Mouse (Mus musculus) lung, adult 18-20 months (tissue): ENCODE data around the gene Otub1.

Source experiments
- DNase-seq, 2 experiments: peaks; one replicate each; pipeline ENCODE4 v3.0.0; 2022; ENCODE audit warnings: mixed read lengths in 2 of 2

Otub1 gene

DNA sequence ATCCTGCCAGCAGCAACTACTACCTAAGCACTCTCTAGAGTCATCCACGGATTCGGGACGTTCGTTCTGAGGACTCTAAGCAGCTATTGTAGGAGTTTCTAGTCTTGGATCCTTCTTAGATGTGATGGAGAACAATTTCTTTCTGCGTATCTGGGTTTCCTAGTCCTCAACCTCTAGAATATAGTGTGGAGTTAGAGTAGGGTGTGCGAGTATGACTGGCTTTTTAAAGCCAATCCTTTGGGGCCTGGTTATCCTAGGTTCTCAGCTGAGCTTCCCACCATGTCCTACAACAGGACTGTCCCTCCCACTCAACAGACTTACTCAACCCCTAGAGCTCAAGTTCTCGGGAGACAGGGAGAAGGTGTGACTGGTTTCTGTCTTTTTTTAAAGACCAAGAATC, 790 bp downstream of the Otub1 start:
- no peak for DNase-seq

DNA sequence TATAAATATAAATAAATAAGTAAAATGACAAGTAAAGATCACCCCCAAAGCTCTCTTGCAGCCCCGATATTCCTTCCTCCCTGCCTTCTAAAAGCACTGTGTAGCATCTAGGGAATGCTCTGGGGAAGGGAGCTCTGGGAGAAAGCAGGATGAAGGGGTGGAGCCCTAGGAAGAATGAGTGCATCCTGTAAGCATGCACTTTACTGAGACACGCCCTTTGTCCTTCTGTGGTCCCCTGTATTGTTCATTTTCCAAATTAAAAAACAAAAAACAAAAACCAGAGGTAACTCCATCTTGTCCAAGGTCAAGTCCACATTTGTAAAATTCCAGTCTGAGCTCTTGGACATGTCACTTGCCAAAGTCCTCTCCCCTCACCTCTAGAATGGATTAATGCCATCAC, 1.2 kb downstream of the Otub1 start:
- no peak for DNase-seq

- no peak for DNase-seq
Measured at GRCm38 (mm10) chr19:7200427-7200826, 5.7 kb downstream of the Otub1 start.

GRCm38 (mm10) chr19:7199089-7199488, 7.0 kb downstream of the Otub1 start:
- DNase-seq: no peak

DNA sequence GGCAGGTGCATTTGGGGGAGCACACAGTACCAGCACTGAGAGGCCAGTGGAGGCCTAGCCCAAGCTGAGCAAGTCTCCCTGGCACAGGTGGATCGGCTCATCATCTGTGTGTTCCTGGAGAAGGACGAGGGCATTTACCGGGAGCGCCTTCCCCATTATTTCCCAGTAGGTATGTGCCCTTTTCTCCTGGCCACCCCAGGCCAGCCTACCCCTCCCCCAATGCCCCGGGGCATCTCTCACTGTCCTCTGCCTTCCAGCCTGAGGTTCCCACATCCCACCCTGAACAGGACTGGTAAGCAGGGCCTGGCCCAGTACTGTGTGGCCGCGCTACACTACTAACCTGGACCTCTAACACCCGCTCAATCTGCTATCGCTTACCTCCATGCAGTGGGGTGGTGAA, 8.7 kb downstream of the Otub1 start:
- DNase-seq: no peak

DNA sequence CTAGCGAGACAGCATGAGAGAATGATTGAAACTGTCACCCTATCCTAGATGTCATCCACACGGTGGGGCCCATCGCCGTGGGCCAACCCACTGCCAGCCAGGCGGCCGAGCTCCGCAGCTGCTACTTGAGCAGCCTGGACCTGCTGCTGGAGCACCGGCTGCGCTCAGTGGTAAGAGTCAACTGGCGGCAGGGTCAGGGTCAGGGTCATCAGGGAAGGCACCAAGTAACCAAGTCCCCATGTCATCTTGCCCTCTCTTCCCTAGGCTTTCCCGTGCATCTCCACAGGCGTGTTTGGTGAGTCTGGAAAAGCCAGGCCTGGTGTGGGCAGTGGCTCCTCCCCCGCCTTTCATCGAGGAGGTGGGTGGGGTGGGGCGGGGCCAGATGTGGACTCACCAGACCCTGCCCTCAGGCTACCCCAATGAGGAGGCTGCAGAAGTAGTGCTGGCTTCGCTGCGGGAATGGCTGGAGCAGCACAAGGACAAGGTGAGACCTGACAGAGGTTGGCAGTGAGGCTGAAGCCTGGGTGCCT, 9.3 kb downstream of the Otub1 start:
- peak; percentile 23 to 31 for DNase-seq

GRCm38 (mm10) chr19:7195900-7196728, 10.0 kb downstream of the Otub1 start:
- DNase-seq: peak; percentile 43 to 47

- no peak for DNase-seq
Measured at GRCm38 (mm10) chr19:7192561-7192967, 13.6 kb downstream of the Otub1 start.

GRCm38 (mm10) chr19:7191639-7192038, 14.5 kb downstream of the Otub1 start:
- no peak for DNase-seq

DNA sequence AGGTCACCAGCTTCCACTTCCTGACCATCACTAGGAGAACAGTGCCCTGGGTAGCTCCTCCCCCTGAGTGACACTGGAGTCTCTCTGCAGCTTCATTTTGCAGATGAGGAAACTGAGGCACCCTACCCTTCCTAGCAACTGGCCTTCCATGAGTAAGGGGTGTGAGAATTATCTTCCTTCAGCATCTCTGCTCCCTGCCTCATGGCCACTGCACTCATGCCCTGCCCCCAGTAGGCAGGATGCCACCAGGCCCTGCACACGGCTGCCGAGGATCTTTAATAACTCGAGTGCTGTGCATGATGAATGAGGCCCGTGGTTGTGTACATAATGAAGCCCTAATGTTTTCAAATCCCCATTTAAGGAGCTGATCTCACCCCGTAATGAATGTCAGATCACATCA, 15.1 kb downstream of the Otub1 start:
- DNase-seq: no peak

DNA sequence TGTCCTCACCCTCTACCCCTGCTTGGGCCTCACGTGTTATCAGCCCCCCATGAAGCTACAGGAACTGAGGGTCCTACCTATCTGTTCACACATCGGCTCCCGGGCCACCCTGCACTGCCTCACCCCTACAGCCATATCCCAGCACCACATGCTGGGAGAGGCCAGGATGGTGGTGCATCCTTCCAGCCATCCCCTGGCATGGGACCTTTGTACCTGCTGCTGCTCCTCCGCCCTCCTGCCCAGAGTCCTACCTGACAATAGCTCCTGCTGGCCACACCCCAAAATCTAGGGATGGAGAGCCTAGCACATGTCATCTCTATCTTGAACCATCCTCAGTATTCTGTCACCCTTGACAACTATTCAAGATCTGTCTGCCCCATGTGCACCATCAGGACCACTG, 17.1 kb downstream of the Otub1 start:
- no peak for DNase-seq

DNA sequence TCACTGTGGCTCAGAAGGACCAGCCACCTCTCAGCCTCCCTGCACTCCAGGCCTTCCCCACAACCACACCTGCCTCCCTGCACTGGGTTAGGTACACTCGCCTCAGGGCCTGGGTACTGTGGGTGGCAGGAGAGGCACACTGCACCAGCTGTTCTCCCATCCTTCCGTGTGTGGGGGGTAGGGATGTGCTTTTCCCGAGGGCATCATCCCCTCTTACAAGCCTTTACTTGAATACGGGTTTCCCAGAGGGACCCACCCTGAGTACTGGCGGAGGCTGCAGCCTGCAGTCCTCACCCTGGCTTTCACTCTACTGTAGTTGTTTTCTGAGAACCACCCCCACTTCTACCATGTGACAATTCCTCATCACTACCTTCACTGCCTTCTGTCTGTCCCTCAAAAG, 19.0 kb downstream of the Otub1 start:
- no peak for DNase-seq

DNA sequence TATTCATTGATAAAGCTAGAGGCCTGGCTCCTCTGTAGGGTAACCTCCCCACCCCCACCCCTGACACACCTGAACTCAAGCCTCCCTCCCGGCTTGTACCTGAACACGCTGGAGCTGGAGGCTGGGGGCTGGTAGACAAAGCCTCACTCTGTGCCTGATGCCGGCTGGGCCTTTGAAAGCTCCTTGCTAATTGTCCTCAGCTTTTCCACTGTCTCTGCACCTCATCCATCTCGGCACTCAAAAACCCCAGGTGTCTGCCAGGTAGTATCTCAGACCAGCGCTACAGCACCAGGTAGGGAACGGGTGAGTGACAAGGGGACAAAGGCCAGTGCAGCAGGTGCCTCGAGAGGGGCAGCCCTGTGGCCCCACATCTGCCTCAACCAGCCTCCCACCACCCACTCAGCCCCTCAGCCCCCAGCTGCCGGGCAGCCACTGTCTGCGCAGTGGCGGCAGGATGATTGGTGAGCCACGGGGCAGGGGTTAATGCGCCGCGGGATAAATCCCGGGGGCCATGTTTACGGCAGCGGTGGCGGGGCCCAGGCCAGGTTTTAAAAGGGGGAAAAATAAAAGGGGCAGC, 20.3 kb downstream of the Otub1 start:
- DNase-seq: no peak

- DNase-seq: no peak
Measured at GRCm38 (mm10) chr19:7185059-7185458, 21.1 kb downstream of the Otub1 start.

DNA sequence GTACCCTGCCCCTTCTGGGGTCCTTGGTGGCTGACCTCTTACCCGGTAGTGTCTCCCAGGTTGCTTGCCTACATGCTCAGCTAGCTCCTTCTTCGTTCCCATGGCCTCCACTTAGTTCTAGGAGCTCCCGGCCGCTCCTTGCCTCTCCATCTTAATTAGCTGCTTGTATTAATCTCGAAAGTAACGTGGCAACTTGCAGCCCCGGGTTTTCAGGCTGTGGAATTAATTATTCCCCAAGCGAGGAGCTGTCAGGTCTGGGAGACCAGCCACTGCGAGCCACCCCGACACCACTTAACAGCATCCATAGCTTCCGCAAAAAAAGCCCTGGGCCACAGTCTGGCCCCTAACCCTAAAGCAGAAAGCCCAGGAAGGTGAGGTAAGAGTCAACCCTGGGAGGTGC, 22.7 kb downstream of the Otub1 start:
- no peak for DNase-seq

GRCm38 (mm10) chr19:7182273-7182949, 23.7 kb downstream of the Otub1 start:
- DNase-seq: peak; percentile 69 to 76

GRCm38 (mm10) chr19:7181496-7181895, 24.6 kb downstream of the Otub1 start:
- no peak for DNase-seq

DNA sequence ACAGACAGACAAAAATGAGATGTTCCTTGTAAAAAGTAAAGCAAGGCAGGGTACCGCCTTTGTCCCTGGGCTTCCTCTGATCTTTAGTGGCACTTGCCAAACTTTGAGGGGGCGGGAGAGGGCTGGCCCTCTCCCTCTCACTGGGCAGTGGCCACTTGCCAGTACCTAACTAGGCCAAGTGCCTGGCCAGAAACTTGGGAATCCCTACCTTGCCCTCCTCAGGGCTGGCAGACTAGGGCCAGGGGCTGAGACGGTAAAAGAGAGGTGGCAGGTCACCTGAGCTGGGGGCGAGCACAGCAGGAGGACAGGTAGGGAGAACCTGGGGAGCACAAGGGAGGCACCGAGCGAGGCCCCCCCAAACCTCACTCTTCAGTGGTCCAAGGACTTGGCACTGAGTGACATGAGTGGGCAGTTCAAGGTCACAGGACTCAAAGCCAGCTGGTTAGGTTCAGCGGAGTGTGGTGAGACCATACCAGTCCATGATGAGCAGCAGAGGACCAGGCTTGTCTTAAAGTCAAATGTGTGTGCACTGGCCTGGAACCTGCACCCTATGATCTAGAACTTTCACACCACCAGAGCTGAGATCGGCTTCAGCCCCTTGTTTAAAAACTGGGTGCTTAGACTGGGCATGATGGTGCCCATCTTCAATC, 25.2 kb downstream of the Otub1 start:
- DNase-seq: peak; percentile 57 to 62

GRCm38 (mm10) chr19:7178841-7179452, 27.2 kb downstream of the Otub1 start:
- DNase-seq: no peak

DNA sequence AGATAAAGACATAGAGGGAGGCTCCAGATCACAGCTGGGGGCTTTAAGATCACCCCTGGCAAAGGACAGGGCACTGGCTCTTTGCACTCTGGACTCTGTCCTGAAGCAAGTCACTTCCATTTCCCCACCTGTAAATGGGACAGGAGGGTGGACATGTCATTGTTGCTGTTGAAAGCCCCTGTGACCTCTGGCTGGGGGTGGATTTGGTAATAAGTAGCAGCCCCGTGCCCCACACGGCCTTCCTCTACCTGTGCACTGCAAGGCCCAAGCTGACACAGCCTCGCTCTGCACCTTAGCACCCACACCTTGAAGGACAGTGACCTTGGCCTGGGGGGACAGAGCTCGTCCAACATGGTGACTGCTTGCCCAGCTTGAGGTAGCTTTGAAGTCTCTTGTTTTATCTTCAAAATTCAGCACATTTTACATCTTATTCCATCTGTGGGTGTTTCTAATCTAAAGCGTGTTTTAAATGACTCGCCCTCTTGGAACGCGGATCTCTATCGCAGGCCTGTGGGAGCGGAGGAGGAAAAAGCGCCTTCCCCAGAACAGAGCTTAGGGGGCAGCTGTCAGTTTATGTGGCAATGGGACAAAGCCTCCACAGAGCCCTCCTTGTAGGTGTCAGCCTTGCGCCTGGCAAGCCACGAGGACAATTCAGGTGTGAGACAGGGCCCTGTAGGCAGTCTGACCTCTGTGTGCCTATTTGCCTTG, 28.2 kb downstream of the Otub1 start:
- DNase-seq: no peak

DNA sequence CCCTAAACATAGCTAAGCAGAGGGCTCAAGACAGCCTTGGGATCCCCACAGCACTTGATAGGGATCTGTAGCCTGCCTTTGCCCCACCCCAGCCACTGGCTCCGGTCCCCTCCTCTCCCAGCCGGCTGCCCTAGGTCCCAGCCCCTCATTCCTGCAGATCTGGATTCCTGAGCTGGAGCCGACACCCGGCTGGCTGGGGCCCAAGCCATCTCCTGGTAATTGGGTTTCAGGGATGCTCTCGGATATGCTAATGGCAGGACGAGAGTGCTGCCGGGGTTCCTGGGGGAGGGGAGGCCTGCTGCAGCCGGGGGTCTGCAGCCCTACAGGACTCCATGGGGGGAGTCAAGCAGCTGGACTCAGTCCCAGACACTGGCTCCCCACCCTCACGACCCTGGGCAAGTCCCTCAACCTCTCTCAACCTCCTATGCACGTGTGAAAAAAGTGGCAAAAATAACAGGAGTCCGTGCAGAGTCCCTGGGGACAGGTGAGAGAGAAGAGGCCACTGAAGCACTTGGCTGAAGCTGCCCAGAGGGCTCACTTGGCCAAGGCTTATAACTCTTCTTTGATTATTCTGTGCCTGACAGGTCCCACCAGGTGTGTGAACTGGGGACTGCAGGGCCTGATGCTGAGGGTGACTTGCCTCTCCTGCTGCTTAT, 29.9 kb downstream of the Otub1 start:
- DNase-seq: no peak
